Mouse (Mus musculus): ENCODE measurements around the gene Cbx2.
A peak's percentile ranks its signal among the peaks of the same experiment; 100 is the strongest.

Gene Cbx2

GRCm38 (mm10) chr11:119014455-119014854 lies 8.3 kb upstream of the Cbx2 start:
- no peak for DNase-seq (ENCODE audit: low read depth in 1 of 2, low spot score in 2 of 2)

GRCm38 (mm10) chr11:119017506-119017905 lies 5.3 kb upstream of the Cbx2 start:
- no peak for DNase-seq (ENCODE audit: low read depth in 1 of 2, low spot score in 2 of 2)

- no peak for DNase-seq (ENCODE audit: low read depth in 1 of 2, low spot score in 2 of 2)
These were observed 1.6 kb upstream of the Cbx2 start for GRCm38 (mm10) chr11:119021180-119021579.

- no peak for DNase-seq (ENCODE audit: low read depth in 1 of 2, low spot score in 2 of 2)
These were observed 481 bp upstream of the Cbx2 start for GRCm38 (mm10) chr11:119022068-119022894.

GRCm38 (mm10) chr11:119023616-119023980 lies 836 bp downstream of the Cbx2 start:
- DNase-seq (ENCODE audit: low read depth in 1 of 2, low spot score in 2 of 2), result no peak

- no peak for DNase-seq (ENCODE audit: low read depth in 1 of 2, low spot score in 2 of 2)
These were observed 1.5 kb downstream of the Cbx2 start for GRCm38 (mm10) chr11:119024260-119024659.

- no peak for DNase-seq (ENCODE audit: low read depth in 1 of 2, low spot score in 2 of 2)
These were observed 3.4 kb downstream of the Cbx2 start for GRCm38 (mm10) chr11:119026203-119026602.

GRCm38 (mm10) chr11:119033874-119034558 lies 11.3 kb downstream of the Cbx2 start:
- peak; percentile 36 to 81 for DNase-seq (ENCODE audit: low read depth in 1 of 2, low spot score in 2 of 2)

GRCm38 (mm10) chr11:119034635-119035034 lies 11.9 kb downstream of the Cbx2 start:
- DNase-seq (ENCODE audit: low read depth in 1 of 2, low spot score in 2 of 2), result no peak

GRCm38 (mm10) chr11:119035094-119035685 lies 12.4 kb downstream of the Cbx2 start:
- no peak for DNase-seq (ENCODE audit: low read depth in 1 of 2, low spot score in 2 of 2)

GRCm38 (mm10) chr11:119035686-119036165 lies 13.0 kb downstream of the Cbx2 start:
- DNase-seq (ENCODE audit: low read depth in 1 of 2, low spot score in 2 of 2), result no peak

- no peak for DNase-seq (ENCODE audit: low read depth in 1 of 2, low spot score in 2 of 2)
These were observed 13.7 kb downstream of the Cbx2 start for GRCm38 (mm10) chr11:119036447-119036846.

- DNase-seq (ENCODE audit: low read depth in 1 of 2, low spot score in 2 of 2), result no peak
These were observed 14.4 kb downstream of the Cbx2 start for GRCm38 (mm10) chr11:119036934-119037779.

- DNase-seq (ENCODE audit: low read depth in 1 of 2, low spot score in 2 of 2), result no peak
These were observed 15.1 kb downstream of the Cbx2 start for GRCm38 (mm10) chr11:119037780-119038401.

GRCm38 (mm10) chr11:119038744-119039484 lies 16.2 kb downstream of the Cbx2 start:
- no peak for DNase-seq (ENCODE audit: low read depth in 1 of 2, low spot score in 2 of 2)

- DNase-seq (ENCODE audit: low read depth in 1 of 2, low spot score in 2 of 2), result no peak
These were observed 17.2 kb downstream of the Cbx2 start for GRCm38 (mm10) chr11:119039732-119040512.

- DNase-seq (ENCODE audit: low read depth in 1 of 2, low spot score in 2 of 2), result peak; percentile 96 to 97
These were observed 18.0 kb downstream of the Cbx2 start, which contains the start of gene Cbx8 for GRCm38 (mm10) chr11:119040600-119041324. Gene Cbx8, minus strand, starts transcription at chr11:119040969.

GRCm38 (mm10) chr11:119041325-119041716 lies 18.6 kb downstream of the Cbx2 start:
- no peak for DNase-seq (ENCODE audit: low read depth in 1 of 2, low spot score in 2 of 2)

Data from monocyte, adult 2 months (primary cell).